Comparison of ENCODE assay signal across 23 mouse cellular contexts in genomic region chr10:126634731-126635130, GRCm38 (mm10).
DNase-seq lines count a peak whose midpoint lies in the region; ATAC-seq and TF ChIP-seq lines count a peak whose summit lies in the region.
"Had no signal": no experiment of that assay in that cellular context is flagged by ENCODE, and none has a peak within 500 bp of the region (broad histone marks: within the 10 kb centered on the region; RNA-seq: fewer than 3 reads in every experiment).

No protein-coding gene starts in this region.

- no peak for ATAC-seq in forebrain, embryonic 14.5 days
- no peak for ATAC-seq in forebrain, embryonic 12.5 days (ENCODE audit: low FRiP score)
- ATAC-seq in forebrain, postnatal 0 days, result peak; percentile 76
- ATAC-seq in forebrain, embryonic 11.5 days (replicated peaks; ENCODE audit: low FRiP score), result no peak
- ATAC-seq in hindbrain, embryonic 16.5 days, result no peak
- no peak for ATAC-seq in hindbrain, embryonic 12.5 days (ENCODE audit: low FRiP score)
- ATAC-seq: activated CD4-positive, CD25-positive, alpha-beta regulatory T cell, adult 4 months; intestine, embryonic 15.5 days had no signal

- DNase-seq in forebrain, embryonic 14.5 days (ENCODE audit: low spot score), result peak; percentile 31
- peak; percentile 49 for DNase-seq in forebrain, postnatal 0 days
- DNase-seq in forebrain, embryonic 11.5 days (ENCODE audit: low spot score), result no peak
- peak; percentile 23 for DNase-seq in retina, postnatal 1 day
- no peak for DNase-seq in retina, embryonic 14.5 days (ENCODE audit: low spot score)
- DNase-seq: adrenal gland, adult 8-10 months; adrenal gland, postnatal 25 days; cerebellum, adult 18-20 months; cerebellum, adult 9-10 months; cerebellum, postnatal 14 days; gastrocnemius, adult 2 months; gastrocnemius, postnatal 14 days; heart, adult 18-20 months; heart, postnatal 14 days; heart, postnatal 4 days; kidney, adult 2 months had no signal

- no peaks in the 10 kb centered on the region for H3K4me1 ChIP-seq in forebrain, embryonic 14.5 days (ENCODE audit: control insufficient read depth, insufficient read depth, low read length)
- peaks cover 5% of the 10 kb centered on the region; the same call in 1 of the 2 replicates for H3K4me1 ChIP-seq in forebrain, embryonic 12.5 days
- H3K4me1 ChIP-seq in forebrain, postnatal 0 days (ENCODE audit: insufficient read depth), result no peaks in the 10 kb centered on the region
- H3K4me1 ChIP-seq in forebrain, embryonic 11.5 days (replicated peaks; ENCODE audit: control insufficient read depth, insufficient read depth, low read length), result no peaks in the 10 kb centered on the region
- no peaks in the 10 kb centered on the region for H3K4me1 ChIP-seq in hindbrain, embryonic 16.5 days (ENCODE audit: control insufficient read depth, insufficient read depth, low read depth, low read length)
- no peaks in the 10 kb centered on the region for H3K4me1 ChIP-seq in hindbrain, embryonic 12.5 days
- H3K4me1 ChIP-seq: heart, embryonic 13.5 days; hindbrain, embryonic 15.5 days; intestine, embryonic 15.5 days had no signal

- no peak overlapping the region for H3K4me3 ChIP-seq in forebrain, embryonic 14.5 days (ENCODE audit: low read depth, low read length)
- no peak overlapping the region for H3K4me3 ChIP-seq in forebrain, embryonic 12.5 days (replicated peaks)
- H3K4me3 ChIP-seq in forebrain, postnatal 0 days (ENCODE audit: low read depth, low read length), result no peak overlapping the region
- no peak overlapping the region for H3K4me3 ChIP-seq in forebrain, embryonic 11.5 days (ENCODE audit: low read depth, low read length)
- H3K4me3 ChIP-seq in hindbrain, embryonic 16.5 days (ENCODE audit: low read length), result no peak overlapping the region
- H3K4me3 ChIP-seq in hindbrain, embryonic 12.5 days, result no peak overlapping the region
- H3K4me3 ChIP-seq: gastrocnemius, adult 2 months; heart, embryonic 13.5 days; hindbrain, embryonic 15.5 days; intestine, embryonic 15.5 days had no signal

- H3K27me3 ChIP-seq in forebrain, embryonic 14.5 days (replicated peaks; ENCODE audit: control insufficient read depth, insufficient read depth, low read length), result no peaks in the 10 kb centered on the region
- no peaks in the 10 kb centered on the region for H3K27me3 ChIP-seq in forebrain, embryonic 12.5 days
- no peaks in the 10 kb centered on the region for H3K27me3 ChIP-seq in forebrain, postnatal 0 days (ENCODE audit: insufficient read depth, low read length)
- H3K27me3 ChIP-seq in forebrain, embryonic 11.5 days (ENCODE audit: control insufficient read depth, insufficient read depth, low read length), result no peaks in the 10 kb centered on the region
- no peaks in the 10 kb centered on the region for H3K27me3 ChIP-seq in hindbrain, embryonic 16.5 days (replicated peaks; ENCODE audit: control insufficient read depth, insufficient read depth, low read length)
- H3K27me3 ChIP-seq in hindbrain, embryonic 12.5 days, result no peaks in the 10 kb centered on the region
- H3K27me3 ChIP-seq: heart, embryonic 13.5 days; hindbrain, embryonic 15.5 days; intestine, embryonic 15.5 days had no signal

- no peak overlapping the region for H3K4me2 ChIP-seq in forebrain, embryonic 14.5 days (ENCODE audit: low read length)
- H3K4me2 ChIP-seq in forebrain, embryonic 12.5 days, result no peak overlapping the region
- H3K4me2 ChIP-seq in forebrain, postnatal 0 days (ENCODE audit: low read depth), result no peak overlapping the region
- no peak overlapping the region for H3K4me2 ChIP-seq in forebrain, embryonic 11.5 days (ENCODE audit: low read depth, low read length, severe bottlenecking)
- peak overlapping the region; percentile 7; the same call in 1 of the 2 replicates for H3K4me2 ChIP-seq in hindbrain, embryonic 16.5 days (ENCODE audit: low read length)
- no peak overlapping the region for H3K4me2 ChIP-seq in hindbrain, embryonic 12.5 days (replicated peaks)
- H3K4me2 ChIP-seq: heart, embryonic 13.5 days; hindbrain, embryonic 15.5 days; intestine, embryonic 15.5 days had no signal

- no peaks in the 10 kb centered on the region for H3K9me3 ChIP-seq in forebrain, embryonic 14.5 days (replicated peaks; ENCODE audit: control insufficient read depth, low read length)
- H3K9me3 ChIP-seq in forebrain, embryonic 12.5 days, result no peaks in the 10 kb centered on the region
- H3K9me3 ChIP-seq in forebrain, postnatal 0 days (ENCODE audit: low read length), result no peaks in the 10 kb centered on the region
- no peaks in the 10 kb centered on the region for H3K9me3 ChIP-seq in forebrain, embryonic 11.5 days (ENCODE audit: control insufficient read depth, low read length)
- H3K9me3 ChIP-seq in hindbrain, embryonic 16.5 days (ENCODE audit: control insufficient read depth, low read length), result no peaks in the 10 kb centered on the region
- H3K9me3 ChIP-seq in hindbrain, embryonic 12.5 days (replicated peaks), result no peaks in the 10 kb centered on the region
- H3K9me3 ChIP-seq: heart, embryonic 13.5 days; hindbrain, embryonic 15.5 days; intestine, embryonic 15.5 days had no signal

- H3K27ac ChIP-seq in forebrain, embryonic 14.5 days (ENCODE audit: low read depth, low read length), result no peak overlapping the region
- no peak overlapping the region for H3K27ac ChIP-seq in forebrain, embryonic 12.5 days
- no peak overlapping the region for H3K27ac ChIP-seq in forebrain, postnatal 0 days (ENCODE audit: low read depth, low read length)
- no peak overlapping the region for H3K27ac ChIP-seq in forebrain, embryonic 11.5 days (ENCODE audit: low read depth, low read length)
- no peak overlapping the region for H3K27ac ChIP-seq in hindbrain, embryonic 16.5 days (ENCODE audit: low read depth, low read length)
- H3K27ac ChIP-seq in hindbrain, embryonic 12.5 days, result no peak overlapping the region
- H3K27ac ChIP-seq: gastrocnemius, adult 2 months; heart, embryonic 13.5 days; hindbrain, embryonic 15.5 days; intestine, embryonic 15.5 days had no signal

- no peak for TF ChIP-seq CTCF in forebrain, postnatal 0 days (IDR thresholded peaks at IDR 0.05; ENCODE audit: low read depth)

- H3K9ac ChIP-seq in forebrain, embryonic 14.5 days (ENCODE audit: low read length), result no peak overlapping the region
- H3K9ac ChIP-seq in forebrain, embryonic 12.5 days, result no peak overlapping the region
- H3K9ac ChIP-seq in forebrain, postnatal 0 days, result no peak overlapping the region
- no peak overlapping the region for H3K9ac ChIP-seq in forebrain, embryonic 11.5 days (ENCODE audit: low read length)
- no peak overlapping the region for H3K9ac ChIP-seq in hindbrain, embryonic 16.5 days (ENCODE audit: low read depth, low read length)
- no peak overlapping the region for H3K9ac ChIP-seq in hindbrain, embryonic 12.5 days
- H3K9ac ChIP-seq: heart, embryonic 13.5 days; hindbrain, embryonic 15.5 days; intestine, embryonic 15.5 days had no signal

- no peaks in the 10 kb centered on the region for H3K36me3 ChIP-seq in forebrain, embryonic 14.5 days (ENCODE audit: control insufficient read depth, insufficient read depth, low read length)
- H3K36me3 ChIP-seq in forebrain, embryonic 12.5 days (replicated peaks), result no peaks in the 10 kb centered on the region
- no peaks in the 10 kb centered on the region for H3K36me3 ChIP-seq in forebrain, postnatal 0 days (ENCODE audit: insufficient read depth)
- no peaks in the 10 kb centered on the region for H3K36me3 ChIP-seq in forebrain, embryonic 11.5 days (ENCODE audit: control insufficient read depth, insufficient read depth, low read length)
- no peaks in the 10 kb centered on the region for H3K36me3 ChIP-seq in hindbrain, embryonic 16.5 days (ENCODE audit: control insufficient read depth, insufficient read depth, low read length)
- H3K36me3 ChIP-seq in hindbrain, embryonic 12.5 days, result no peaks in the 10 kb centered on the region
- H3K36me3 ChIP-seq: heart, embryonic 13.5 days; hindbrain, embryonic 15.5 days; intestine, embryonic 15.5 days had no signal

- 57% methylated on average over 13 of the region's 13 CpGs for WGBS in forebrain, embryonic 14.5 days
- WGBS in forebrain, embryonic 12.5 days, result 61% methylated on average over 13 of the region's 13 CpGs
- WGBS in forebrain, postnatal 0 days, result 33% methylated on average over 13 of the region's 13 CpGs
- 76% methylated on average over 13 of the region's 13 CpGs for WGBS in forebrain, embryonic 11.5 days
- WGBS in hindbrain, embryonic 16.5 days, result 47% methylated on average over 13 of the region's 13 CpGs
- WGBS in hindbrain, embryonic 12.5 days, result 54% methylated on average over 13 of the region's 13 CpGs

Comparison
In these comparisons a context has a peak if more than half of its experiments do, and no peak if none do; other contexts are left out.
1. DNase-seq: peak in forebrain, embryonic 14.5 days (single experiment), forebrain, postnatal 0 days (single experiment) and retina, postnatal 1 day (single experiment); none in forebrain, embryonic 11.5 days (single experiment) and retina, embryonic 14.5 days (single experiment).